Mouse (Mus musculus) CH12.LX (cell line): Measurements from ENCODE around the gene Cacna2d1. TPM values are rescaled to one million over a fixed set of nuclear protein-coding genes. Genes with fewer than 3 reads are reported as not detected.

Experiments
- DNase-seq: peaks from one replicate; pipeline ENCODE4 v3.0.0-alpha.2; 2013; ENCODE audit errors: extremely low read depth
- H3K27ac ChIP-seq: 2 replicates; pipeline ENCODE4 v1.5.1; 2012; ENCODE audit warnings: low read depth, mild to moderate bottlenecking, control low read depth, moderate library complexity; ENCODE audit not compliant: insufficient read depth
- H3K27me3 ChIP-seq: replicated peaks from 2 replicates; pipeline ENCODE3; 2012; ENCODE audit warnings: inconsistent platforms
- H3K36me3 ChIP-seq, 2 experiments: replicated peaks in 1 of 2; 2 replicates each; pipeline versions ENCODE3 to v1.6.1; 2012; ENCODE audit warnings: inconsistent platforms in 1 of 2, low read length in 1 of 2, mild to moderate bottlenecking in 1 of 2, mixed read lengths in 1 of 2, moderate library complexity in 1 of 2; ENCODE audit not compliant: control insufficient read depth in 1 of 2, insufficient read depth in 1 of 2
- H3K4me1 ChIP-seq, 2 experiments: 2 replicates each; pipeline ENCODE4 v1.6.1; 2012; ENCODE audit warnings: inconsistent platforms in 1 of 2, moderate library complexity in 1 of 2; ENCODE audit not compliant: insufficient read depth in 2 of 2, control insufficient read depth in 1 of 2
- H3K4me2 ChIP-seq: 2 replicates; pipeline ENCODE4 v1.6.1; 2012; ENCODE audit warnings: low read depth, mild to moderate bottlenecking, control low read depth; ENCODE audit not compliant: poor library complexity, insufficient read depth, severe bottlenecking
- H3K4me3 ChIP-seq, 3 experiments: fragments of 150-350 bp in 1 of 3; sonication (generic) in 1 of 3; replicated peaks in 1 of 3; 2 replicates each; pipeline versions ENCODE3 to v1.5.1; 2011 to 2012; ENCODE audit warnings: low read depth in 2 of 3, low read length in 2 of 3, mild to moderate bottlenecking in 2 of 3, moderate library complexity in 2 of 3, control low read depth in 1 of 3, improper control_type of control experiment in 1 of 3, inconsistent platforms in 1 of 3, mixed read lengths in 1 of 3; ENCODE audit not compliant: poor library complexity in 1 of 3
- H3K79me2 ChIP-seq: replicated peaks from 2 replicates; pipeline ENCODE4 v1.6.1; 2012; ENCODE audit warnings: mild to moderate bottlenecking, moderate library complexity; ENCODE audit not compliant: control insufficient read depth, poor library complexity, insufficient read depth, severe bottlenecking; ENCODE audit errors: extremely low read depth
- H3K9ac ChIP-seq: 2 replicates; pipeline ENCODE4 v1.6.1; 2012; ENCODE audit warnings: low read depth, mild to moderate bottlenecking, control low read depth, moderate library complexity; ENCODE audit not compliant: insufficient read depth
- H3K9me3 ChIP-seq: replicated peaks from 2 replicates; pipeline ENCODE3; 2012; ENCODE audit warnings: low read length, inconsistent platforms, mixed read lengths
- CHD1 ChIP-seq: IDR thresholded peaks from 2 replicates; pipeline ENCODE4 v1.6.1; 2012; ENCODE audit warnings: low read depth, low read length, improper control_type of control experiment, inconsistent platforms
- CHD2 ChIP-seq: IDR thresholded peaks from 2 replicates; pipeline ENCODE4 v1.6.1; 2011; ENCODE audit warnings: low read length, improper control_type of control experiment
- CTCF ChIP-seq, 2 experiments: IDR thresholded peaks in 1 of 2; conservative IDR thresholded peaks in 1 of 2; 2 replicates each; pipeline ENCODE4 v1.5.1; 2011 to 2012; ENCODE audit warnings: low read depth in 2 of 2, low read length in 2 of 2, improper control_type of control experiment in 1 of 2, inconsistent platforms in 1 of 2, mild to moderate bottlenecking in 1 of 2, moderate library complexity in 1 of 2
- E2F4 ChIP-seq: IDR thresholded peaks from 2 replicates; pipeline ENCODE4 v1.6.1; 2011; ENCODE audit warnings: low read depth, low read length, improper control_type of control experiment; ENCODE audit not compliant: insufficient replicate concordance
- HCFC1 ChIP-seq: IDR thresholded peaks from 2 replicates; pipeline ENCODE4 v1.6.1; 2012; ENCODE audit warnings: low read depth, mild to moderate bottlenecking, inconsistent platforms, low read length, improper control_type of control experiment
- IRF4 ChIP-seq: IDR thresholded peaks from 2 replicates; pipeline ENCODE4 v1.6.1; 2014; ENCODE audit warnings: low read depth, mild to moderate bottlenecking, inconsistent platforms, low read length, improper control_type of control experiment
- JUND ChIP-seq: conservative IDR thresholded peaks from 2 replicates; pipeline ENCODE4 v1.6.1; 2011; ENCODE audit warnings: low read depth, low read length, improper control_type of control experiment
- KAT2A ChIP-seq: IDR thresholded peaks from 2 replicates; pipeline ENCODE4 v1.6.1; 2012; ENCODE audit warnings: low read length, improper control_type of control experiment, inconsistent platforms; ENCODE audit not compliant: insufficient replicate concordance
- MAFK ChIP-seq: IDR thresholded peaks from 2 replicates; pipeline ENCODE4 v1.6.1; 2011; ENCODE audit warnings: low read length, improper control_type of control experiment; ENCODE audit not compliant: insufficient replicate concordance
- MEF2A ChIP-seq: IDR thresholded peaks from 2 replicates; pipeline ENCODE4 v1.6.1; 2014; ENCODE audit warnings: low read depth, mild to moderate bottlenecking, inconsistent platforms, low read length, improper control_type of control experiment, borderline replicate concordance
- MXI1 ChIP-seq: IDR thresholded peaks from 2 replicates; pipeline ENCODE4 v1.6.1; 2011; ENCODE audit warnings: mild to moderate bottlenecking, low read depth, low read length, improper control_type of control experiment
- MYC ChIP-seq: IDR thresholded peaks from 2 replicates; pipeline ENCODE4 v1.6.1; 2011; ENCODE audit warnings: low read depth, mild to moderate bottlenecking, improper control_type of control experiment, low read length
- NELFE ChIP-seq: IDR thresholded peaks from 2 replicates; pipeline ENCODE4 v1.6.1; 2011; ENCODE audit warnings: low read depth, low read length, improper control_type of control experiment
- NRF1 ChIP-seq: IDR thresholded peaks from 2 replicates; pipeline ENCODE4 v1.6.1; 2014; ENCODE audit warnings: low read depth, mild to moderate bottlenecking, inconsistent platforms, low read length, improper control_type of control experiment, moderate library complexity
- PAX5 ChIP-seq: IDR thresholded peaks from 2 replicates; pipeline ENCODE4 v1.6.1; 2012; ENCODE audit warnings: low read length, inconsistent platforms, mixed read lengths
- POLR2AphosphoS2 ChIP-seq: IDR thresholded peaks from 2 replicates; pipeline ENCODE4 v1.6.1; 2011; ENCODE audit warnings: low read depth, low read length, improper control_type of control experiment
- RAD21 ChIP-seq: IDR thresholded peaks from 2 replicates; pipeline ENCODE4 v1.6.1; 2011; ENCODE audit warnings: low read depth, mild to moderate bottlenecking, low read length, improper control_type of control experiment, moderate library complexity
- SMC3 ChIP-seq: IDR thresholded peaks from 2 replicates; pipeline ENCODE4 v1.6.1; 2011; ENCODE audit warnings: low read depth, low read length, improper control_type of control experiment
- TCF12 ChIP-seq: IDR thresholded peaks from 2 replicates; pipeline ENCODE4 v1.6.1; 2014; ENCODE audit warnings: low read depth, mild to moderate bottlenecking, inconsistent platforms, low read length, improper control_type of control experiment
- USF1 ChIP-seq: IDR thresholded peaks from 2 replicates; pipeline ENCODE4 v1.6.1; 2014; ENCODE audit warnings: low read depth, mild to moderate bottlenecking, inconsistent platforms, low read length, improper control_type of control experiment
- USF2 ChIP-seq: conservative IDR thresholded peaks from 2 replicates; pipeline ENCODE4 v1.6.1; 2011; ENCODE audit warnings: low read depth, low read length, improper control_type of control experiment
- ZKSCAN1 ChIP-seq: IDR thresholded peaks from 2 replicates; pipeline ENCODE4 v1.6.1; 2012; ENCODE audit warnings: low read depth, inconsistent platforms, low read length, improper control_type of control experiment, borderline replicate concordance
- ZMIZ1 ChIP-seq: IDR thresholded peaks from 2 replicates; pipeline ENCODE4 v1.6.1; 2012; ENCODE audit warnings: low read depth, mild to moderate bottlenecking, inconsistent platforms, low read length, improper control_type of control experiment
- dilution Hi-C: fragments of 300-500 bp; cut with MboI; formaldehyde crosslinking; loops from 2 replicates; pipeline ENCODE4 v1.14.3; 2020; ENCODE audit warnings: low sequenced_read_pairs; ENCODE audit not compliant: extremely low pct_unique_long_range_greater_than_20kb, extremely low pct_ligation_motif_present
- in situ Hi-C: fragments of 300-500 bp; cut with MboI; formaldehyde crosslinking; loops from 3 replicates; pipeline ENCODE4 v1.14.3; 2019; ENCODE audit warnings: low sequenced_read_pairs, low pct_ligation_motif_present, low pct_unique_long_range_greater_than_20kb, mixed read lengths
- polyA plus RNA-seq: library from polyadenylated mRNA; unstranded; fragments of >175 nt; gene quantifications from 2 replicates; pipeline ENCODE4 v1.2.1, GENCODE M21; 2012; ENCODE audit warnings: low read depth; ENCODE audit not compliant: insufficient read length
- total RNA-seq, 2 experiments: library from RNA; depleted of rRNA; stranded (reverse); fragments of 300-350 nt in 1 of 2; fragments of >200 nt in 1 of 2; gene quantifications; 2 replicates each; pipeline ENCODE4 v1.2.3; 2012 to 2014

Cacna2d1 gene
- total and polyA plus RNA-seq, 3 experiments, result 0.13 to 1.3 (median 0.28) TPM

DNA sequence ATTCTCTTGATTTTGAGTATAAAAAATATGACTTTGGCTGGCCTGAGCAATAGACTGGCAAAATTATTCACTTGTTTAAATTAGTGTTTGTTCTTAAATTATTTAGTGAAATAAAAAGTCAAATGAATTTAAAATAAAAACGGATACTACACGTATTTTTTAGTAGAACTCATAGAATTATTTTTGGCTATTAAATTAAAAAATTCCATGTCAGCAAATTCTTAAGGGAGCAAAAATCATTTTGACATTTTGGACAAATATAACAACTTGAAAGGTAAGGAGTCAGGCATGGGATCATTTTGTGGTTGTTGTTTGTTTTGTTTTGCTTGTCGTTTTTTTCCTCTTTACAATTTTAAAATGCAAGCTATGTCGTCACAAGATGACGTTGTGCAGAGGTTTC is 346.7 kb downstream of the Cacna2d1 start:
- no peaks in the 10 kb centered on the region for H3K4me1 ChIP-seq

DNA sequence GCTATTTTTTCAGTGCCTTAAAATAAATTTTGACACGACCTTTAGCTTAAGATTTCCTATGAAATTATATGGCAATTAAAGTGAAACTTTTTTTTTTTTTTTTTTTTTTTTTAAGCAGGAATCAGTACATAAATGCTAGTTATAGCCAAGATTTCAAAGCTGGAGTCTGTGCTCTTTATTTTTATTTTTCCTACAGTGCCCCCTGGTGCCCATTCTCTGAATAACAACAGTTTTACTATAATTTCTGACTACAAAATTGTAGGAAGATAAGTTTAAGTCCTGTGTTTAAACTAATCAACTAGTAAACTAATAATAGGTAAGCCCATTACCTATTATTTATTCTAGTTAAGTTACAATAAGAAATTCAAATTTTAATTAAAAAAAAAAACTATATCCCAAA is 358.7 kb downstream of the Cacna2d1 start:
- H3K27me3 ChIP-seq, result no peaks in the 10 kb centered on the region
- peak; percentile 21 for DNase-seq
- no peaks in the 10 kb centered on the region for H3K79me2 ChIP-seq
- no peak overlapping the region for H3K4me2 ChIP-seq
- dilution Hi-C loops (no loop called here), in situ Hi-C loops (no loop called here)
- H3K9ac ChIP-seq, result no peak overlapping the region
- peaks cover 2% of the 10 kb centered on the region for H3K9me3 ChIP-seq
- H3K36me3 ChIP-seq, result no peaks in the 10 kb centered on the region
- TF ChIP-seq CTCF (conservative IDR thresholded peaks at IDR 0.05 in 1 of 2, IDR thresholded peaks at IDR 0.05 in 1 of 2; ENCODE audit: low read depth in 2 of 2, low read length in 2 of 2), result peak in 1 of 2 experiments; percentile 59; a peak in 2 of 4 replicates
- TF ChIP-seq RAD21, result peak; percentile 59
- TF ChIP-seq SMC3, result peak; percentile 56
- no peak for TF ChIP-seq CHD1
- H3K4me3 ChIP-seq, result no peak overlapping the region
- no peaks in the 10 kb centered on the region for H3K4me1 ChIP-seq
- no peak overlapping the region for H3K27ac ChIP-seq

More for the DNA sequence above, 346.7 kb downstream of the Cacna2d1 start:
- Histone ChIP-seq H3K79me2 (no peaks in the 10 kb centered on the region), H3K27ac (no peak overlapping the region), H3K4me2 (no peak overlapping the region), H3K27me3 (no peaks in the 10 kb centered on the region), H3K36me3 (no peaks in the 10 kb centered on the region), H3K9ac (no peak overlapping the region), H3K9me3 (peaks cover 7% of the 10 kb centered on the region), H3K4me3 (no peak overlapping the region)
- in situ Hi-C loops (no loop called here), dilution Hi-C loops (no loop called here)
- TF ChIP-seq MAFK, result peak; percentile 62; the same call in 1 of the 2 replicates
- no peak for TF ChIP-seq MEF2A
- no peak for TF ChIP-seq MXI1
- no peak for TF ChIP-seq USF1
- no peak for TF ChIP-seq ZMIZ1
- TF ChIP-seq TCF12, result no peak
- DNase-seq, result no peak

DNA sequence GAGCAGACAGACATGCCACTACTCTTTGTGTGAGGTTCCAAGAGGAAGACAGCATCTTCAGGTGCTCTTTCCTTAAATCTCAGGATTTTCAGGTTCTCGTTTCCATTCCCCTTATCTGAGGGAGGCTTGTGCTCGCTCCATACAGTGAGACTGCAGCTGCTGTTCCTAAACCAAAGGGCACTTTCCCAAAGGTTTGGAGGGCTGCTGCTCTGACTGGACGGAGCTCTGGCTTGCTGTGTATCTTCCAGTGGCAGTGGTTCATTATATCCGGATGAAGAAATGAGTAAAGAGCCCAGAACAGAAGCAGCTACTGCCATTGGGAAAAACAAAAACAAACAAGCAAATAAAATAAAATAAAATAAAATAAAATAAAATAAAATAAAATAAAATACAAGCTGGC is 359.3 kb downstream of the Cacna2d1 start:
- H3K4me1 ChIP-seq, result no peaks in the 10 kb centered on the region
- no peak for TF ChIP-seq JUND
- TF ChIP-seq E2F4, result no peak
- no peak for TF ChIP-seq IRF4
- TF ChIP-seq NELFE, result no peak
- no peak for TF ChIP-seq PAX5
- no peak for TF ChIP-seq KAT2A
- TF ChIP-seq SMC3, result no peak
- no peak for TF ChIP-seq MYC
- no peak for TF ChIP-seq NRF1
- TF ChIP-seq HCFC1, result no peak
- TF ChIP-seq RAD21, result no peak
- no peak for TF ChIP-seq CHD2
- TF ChIP-seq CTCF (conservative IDR thresholded peaks at IDR 0.05 in 1 of 2, IDR thresholded peaks at IDR 0.05 in 1 of 2; ENCODE audit: low read depth in 2 of 2, low read length in 2 of 2), result no peak
- no peak for TF ChIP-seq USF2
- no peak for TF ChIP-seq POLR2AphosphoS2
- no peak for TF ChIP-seq ZKSCAN1
- H3K4me2 ChIP-seq, result no peak overlapping the region
- H3K79me2 ChIP-seq, result no peaks in the 10 kb centered on the region
- H3K4me3 ChIP-seq, result no peak overlapping the region
- dilution Hi-C loops (no loop called here), in situ Hi-C loops (no loop called here)
- H3K9ac ChIP-seq, result no peak overlapping the region
- peaks cover 2% of the 10 kb centered on the region for H3K9me3 ChIP-seq
- no peaks in the 10 kb centered on the region for H3K36me3 ChIP-seq
- no peaks in the 10 kb centered on the region for H3K27me3 ChIP-seq
- H3K27ac ChIP-seq, result no peak overlapping the region
- no peak for DNase-seq
